Mouse (Mus musculus) heart, postnatal 14 days (tissue): ENCODE data around the gene Hnrnpul1. TPM values are rescaled to one million over a fixed set of nuclear protein-coding genes. Genes with fewer than 3 reads are reported as not detected.
"Not testable (repeated sequence)": the region's sequence is repeated elsewhere in the genome, so short reads cannot be mapped to it uniquely, and the experiment has no call there.

Source experiments
- DNase-seq, 2 experiments: peaks; one replicate each; pipeline ENCODE4 v3.0.0; 2021 to 2022
- intact Hi-C: fragments of 180-260 bp; cut with DNase I; formaldehyde crosslinking; loops from one replicate; pipeline ENCODE4 v1.15.1; 2025
- total RNA-seq, 2 experiments: library from RNA; stranded (reverse); gene quantifications; 2 replicates each; pipeline ENCODE4 v1.2.3; 2021

Hnrnpul1 gene
- total RNA-seq, 2 experiments from 2014 or later, result 88.8 to 89.0 TPM

DNA sequence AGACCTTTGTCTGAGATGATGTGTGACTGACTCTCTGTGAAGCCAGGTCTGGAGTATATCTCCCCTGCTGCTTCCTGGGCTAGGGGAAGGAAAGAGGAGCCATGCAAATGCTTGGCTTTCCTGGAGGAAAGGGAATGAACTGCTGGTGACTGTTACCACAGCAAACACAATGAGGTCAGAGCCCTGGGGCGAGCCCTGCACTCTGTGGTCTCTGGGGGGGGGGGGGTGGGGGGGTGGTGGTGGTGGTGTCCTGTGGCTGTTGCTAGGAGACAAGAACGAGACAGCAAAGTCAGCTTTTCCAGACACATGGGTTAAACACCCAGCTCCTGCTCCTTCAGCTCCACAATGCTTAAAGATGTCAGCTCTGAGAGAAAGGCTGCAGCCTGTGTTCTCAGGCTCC lies 25.2 kb downstream of the Hnrnpul1 start:
- no peak for DNase-seq
- intact Hi-C loops, result no loop called here

- intact Hi-C loops, result no loop called here
- no peak for DNase-seq
Observed at GRCm38 (mm10) chr7:25727800-25728199, 26.8 kb downstream of the Hnrnpul1 start.

GRCm38 (mm10) chr7:25725886-25726285 lies 28.7 kb downstream of the Hnrnpul1 start:
- intact Hi-C loops, result loop anchor here (2.0 kb wide), 1 partner anchor 27 kb away; no protein-coding TSS in a partner anchor
- DNase-seq, result no peak

GRCm38 (mm10) chr7:25721776-25722175 lies 32.8 kb downstream of the Hnrnpul1 start:
- DNase-seq, result not testable (repeated sequence)
- intact Hi-C loops, result loop anchor here (1.0 kb wide), 1 partner anchor 84 kb away; no protein-coding TSS in a partner anchor

DNA sequence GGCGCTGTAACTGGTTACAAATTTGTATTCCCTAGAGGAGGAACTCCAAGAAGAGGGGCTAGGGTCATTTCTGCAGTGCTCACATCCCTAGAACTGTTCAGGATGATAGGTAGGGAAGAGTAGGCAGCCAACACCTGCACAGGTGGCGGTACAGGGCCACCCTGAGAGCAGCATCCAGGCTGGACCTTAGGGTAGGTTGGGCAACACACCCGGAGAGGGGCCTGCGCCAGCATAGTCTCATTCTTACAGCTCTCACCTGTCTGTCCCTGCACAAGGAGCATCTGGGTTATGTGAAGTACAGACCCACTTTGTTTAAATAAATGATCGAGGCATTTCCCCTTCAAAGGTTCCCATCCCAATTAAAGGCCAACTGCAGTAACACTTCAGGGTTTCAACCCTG lies 33.8 kb downstream of the Hnrnpul1 start:
- DNase-seq, result no peak
- intact Hi-C loops, result loop anchor here (1.0 kb wide), 1 partner anchor 85 kb away; no protein-coding TSS in a partner anchor

GRCm38 (mm10) chr7:25719761-25720610 lies 34.6 kb downstream of the Hnrnpul1 start:
- intact Hi-C loops, result no loop called here
- peak; percentile 81 to 89 for DNase-seq

GRCm38 (mm10) chr7:25718788-25719417 lies 35.7 kb downstream of the Hnrnpul1 start, which contains the start of gene Ccdc97:
Gene Ccdc97 (minus strand): TSS chr7:25719088.
- peak; percentile 91 to 92 for DNase-seq
- intact Hi-C loops, result no loop called here

GRCm38 (mm10) chr7:25717478-25717877 lies 37.1 kb downstream of the Hnrnpul1 start:
- intact Hi-C loops, result no loop called here
- DNase-seq, result no peak

DNA sequence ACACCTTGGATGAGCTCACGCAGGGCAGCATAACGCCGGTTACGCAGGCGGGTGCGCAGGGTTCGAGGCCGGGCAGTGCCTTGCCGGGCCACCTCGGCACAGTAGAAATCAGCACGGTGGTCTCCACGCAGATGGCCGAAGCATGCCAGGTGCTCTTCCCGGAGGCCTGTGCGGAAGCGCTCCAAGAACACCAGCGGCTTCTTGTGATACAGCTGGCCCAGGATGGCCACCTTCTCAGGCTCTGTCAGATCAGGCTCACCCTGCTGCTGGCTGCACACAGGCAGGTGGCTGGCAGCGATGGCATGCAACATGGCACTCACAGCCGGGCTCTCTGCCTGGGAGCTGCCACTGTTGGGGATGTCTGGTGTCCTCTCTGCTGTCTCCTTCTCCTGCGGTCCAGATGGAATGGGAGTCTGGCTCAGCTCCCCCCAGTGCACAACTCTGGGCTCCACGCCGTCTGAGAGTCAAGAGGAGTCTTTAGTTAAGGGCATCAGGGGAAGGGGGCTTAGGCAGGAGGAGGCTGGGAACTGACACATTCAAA lies 38.8 kb downstream of the Hnrnpul1 start:
- intact Hi-C loops, result no loop called here
- DNase-seq, result no peak

GRCm38 (mm10) chr7:25714581-25714980 lies 40.0 kb downstream of the Hnrnpul1 start:
- DNase-seq, result no peak
- intact Hi-C loops, result no loop called here

DNA sequence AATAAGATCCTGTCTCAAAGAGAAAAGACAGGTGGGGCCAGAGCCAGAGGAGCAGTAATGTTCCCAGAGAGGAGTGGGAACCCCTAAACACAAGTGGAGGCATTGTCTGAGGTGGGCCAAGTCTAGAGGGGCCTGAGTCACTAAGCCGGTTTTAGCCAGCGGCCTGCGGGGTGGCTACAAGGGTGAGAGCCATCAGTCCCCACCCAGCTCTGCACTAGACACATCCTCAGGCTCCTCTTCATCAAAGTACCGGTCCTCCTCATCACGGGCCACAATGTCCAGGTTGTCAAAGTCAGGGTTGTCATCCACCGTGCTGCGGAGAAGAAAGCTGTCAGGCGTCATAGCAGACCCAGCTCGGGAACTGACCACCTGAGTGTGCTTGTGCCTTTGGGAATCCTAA lies 41.8 kb downstream of the Hnrnpul1 start:
- intact Hi-C loops, result no loop called here
- DNase-seq, result no peak

- peak; percentile 68 to 70 for DNase-seq
- intact Hi-C loops, result no loop called here
Observed at GRCm38 (mm10) chr7:25711731-25712197, 42.8 kb downstream of the Hnrnpul1 start.

GRCm38 (mm10) chr7:25711165-25711564 lies 43.4 kb downstream of the Hnrnpul1 start:
- intact Hi-C loops, result no loop called here
- DNase-seq, result no peak

- intact Hi-C loops, result no loop called here
- DNase-seq, result no peak
Observed at GRCm38 (mm10) chr7:25710519-25711130, 43.9 kb downstream of the Hnrnpul1 start.

DNA sequence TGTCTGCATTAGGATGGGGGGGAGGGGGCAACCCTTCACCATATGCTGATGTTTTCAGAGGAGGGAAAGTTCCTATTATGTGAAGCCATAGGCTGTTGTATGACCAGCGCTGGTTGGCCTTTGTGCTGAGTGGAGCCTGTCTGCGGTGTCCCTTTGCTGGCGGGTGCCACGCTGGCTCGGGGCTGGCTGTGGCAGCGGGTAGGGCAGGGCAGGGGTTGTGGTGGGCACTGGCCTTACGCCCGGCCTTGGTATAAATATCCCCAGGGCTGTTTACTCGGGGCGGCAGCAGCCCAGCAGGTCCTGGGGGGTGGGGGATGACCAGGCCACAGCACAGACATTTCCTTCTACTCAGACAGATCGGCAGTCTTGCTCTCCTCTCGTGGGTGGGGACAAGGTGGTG lies 44.6 kb downstream of the Hnrnpul1 start:
- peak in 1 of 2 experiments; percentile 61 for DNase-seq
- intact Hi-C loops, result no loop called here

DNA sequence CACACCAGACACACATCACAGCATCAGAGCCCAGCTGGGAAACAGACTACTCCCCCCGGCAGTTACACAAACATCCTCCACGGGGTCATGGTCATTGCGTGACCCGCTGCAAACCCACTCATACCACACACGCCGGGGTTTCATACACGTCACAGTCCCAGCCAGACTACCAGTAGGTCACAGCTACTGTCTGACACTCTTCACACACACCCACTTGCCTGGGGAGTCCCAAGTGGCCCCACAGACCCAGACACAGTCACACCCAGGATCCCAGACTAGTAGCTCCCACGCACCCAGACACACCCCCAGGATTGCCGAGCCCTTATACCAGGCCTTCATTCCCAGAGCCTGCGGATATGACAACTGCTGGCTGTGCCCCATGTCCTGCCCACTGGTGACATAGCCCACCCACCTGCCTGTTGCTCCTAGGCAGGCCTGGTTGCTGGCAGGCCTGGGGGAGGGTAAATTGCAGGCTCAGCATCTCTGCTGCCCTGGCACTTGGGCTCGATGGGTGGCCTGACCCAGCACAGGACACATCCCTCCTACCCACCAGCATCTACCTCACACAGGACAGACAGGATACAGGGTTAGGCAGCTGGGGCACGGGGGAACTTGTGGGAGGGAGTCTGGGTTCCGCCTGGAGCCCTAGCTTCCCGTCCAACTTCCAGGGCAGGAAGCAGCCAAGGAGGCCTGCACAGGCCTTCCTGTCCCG lies 46.8 kb downstream of the Hnrnpul1 start:
- intact Hi-C loops, result loop anchor here (1.0 kb wide), 1 partner anchor 19 kb away; no protein-coding TSS in a partner anchor
- peak; percentile 59 to 66 for DNase-seq

DNA sequence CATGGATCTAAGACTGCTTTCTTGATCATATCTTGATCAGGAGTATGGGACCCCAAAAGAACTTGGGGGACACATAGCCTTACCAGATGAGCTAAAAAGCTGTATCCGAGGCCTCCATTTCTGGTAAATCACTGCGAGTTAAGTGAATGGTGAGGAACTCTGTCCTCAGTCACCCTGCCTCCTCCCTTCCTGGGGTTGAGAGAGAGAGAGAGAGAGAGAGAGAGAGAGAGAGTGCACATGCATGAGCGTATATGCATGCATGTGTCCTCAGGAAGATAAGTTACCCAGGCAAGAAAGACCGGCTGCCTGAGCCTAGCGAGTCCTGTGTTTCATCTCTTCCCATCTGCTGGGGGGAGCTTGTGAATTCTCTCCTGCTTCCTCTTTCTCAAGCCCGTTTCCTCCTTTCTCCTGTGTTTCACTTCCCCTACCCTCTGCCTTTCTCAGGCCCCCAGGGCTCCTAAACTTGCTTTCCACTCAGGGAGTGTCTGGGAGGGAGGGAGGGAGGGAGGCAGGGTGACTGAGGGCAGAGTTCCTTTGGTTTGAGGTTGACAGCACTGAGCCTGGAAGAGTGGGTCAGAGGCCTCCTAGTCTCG lies 47.9 kb downstream of the Hnrnpul1 start:
- DNase-seq, result no peak
- intact Hi-C loops, result no loop called here

- intact Hi-C loops, result no loop called here
- peak in 1 of 2 experiments; percentile 61 for DNase-seq
Observed at GRCm38 (mm10) chr7:25705801-25706251, 48.7 kb downstream of the Hnrnpul1 start.

DNA sequence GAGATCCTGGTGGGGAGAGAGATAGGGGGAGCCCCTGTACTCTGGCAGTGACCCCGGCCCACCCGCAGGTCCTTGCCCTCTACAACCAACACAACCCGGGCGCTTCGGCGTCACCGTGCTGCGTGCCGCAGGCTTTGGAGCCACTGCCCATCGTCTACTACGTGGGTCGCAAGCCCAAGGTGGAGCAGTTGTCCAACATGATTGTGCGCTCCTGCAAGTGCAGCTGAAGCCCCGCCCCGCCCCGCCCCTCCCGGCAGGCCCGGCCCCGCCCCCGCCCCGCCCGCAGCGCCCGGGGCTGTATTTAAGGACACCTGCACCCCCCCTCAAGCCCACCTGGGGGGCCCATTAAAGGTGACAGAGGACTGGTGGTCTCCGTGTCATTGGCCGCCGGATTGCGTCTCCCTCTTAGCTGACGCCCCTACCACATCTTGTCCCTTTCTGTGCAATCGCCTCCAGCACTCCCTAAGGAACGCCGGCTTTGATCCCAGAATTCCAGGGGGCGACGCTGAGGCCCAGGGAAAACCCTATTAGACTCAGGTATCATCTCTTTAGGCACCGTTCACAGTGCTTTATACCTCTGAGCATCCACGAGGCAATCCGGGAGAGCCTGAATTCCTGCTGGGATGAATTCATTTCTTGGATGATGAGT lies 49.7 kb downstream of the Hnrnpul1 start:
- intact Hi-C loops, result no loop called here

More for the DNA sequence above, 49.7 kb downstream of the Hnrnpul1 start:
- peak in 1 of 2 experiments; percentile 19 for DNase-seq
